Mouse (Mus musculus) CD4-positive, CD25-positive, alpha-beta regulatory T cell, adult 4 months (primary cell): Measurements from ENCODE around the gene Ces2e. TPM values are rescaled to one million over a fixed set of nuclear protein-coding genes. Genes with fewer than 3 reads are reported as not detected.
"Not testable (repeated sequence)": the region's sequence is repeated elsewhere in the genome, so short reads cannot be mapped to it uniquely, and the experiment has no call there.

Experiments
- ATAC-seq: one replicate; pipeline ENCODE4 v1.8.0; 2017
- polyA plus RNA-seq, 2 experiments: library from polyadenylated mRNA; unstranded; fragments of 100-300 nt; shearing (Covaris generic); gene quantifications; one replicate each; pipeline ENCODE4 v1.2.1; 2017

The Ces2e gene
- polyA plus RNA-seq, result not detected

DNA sequence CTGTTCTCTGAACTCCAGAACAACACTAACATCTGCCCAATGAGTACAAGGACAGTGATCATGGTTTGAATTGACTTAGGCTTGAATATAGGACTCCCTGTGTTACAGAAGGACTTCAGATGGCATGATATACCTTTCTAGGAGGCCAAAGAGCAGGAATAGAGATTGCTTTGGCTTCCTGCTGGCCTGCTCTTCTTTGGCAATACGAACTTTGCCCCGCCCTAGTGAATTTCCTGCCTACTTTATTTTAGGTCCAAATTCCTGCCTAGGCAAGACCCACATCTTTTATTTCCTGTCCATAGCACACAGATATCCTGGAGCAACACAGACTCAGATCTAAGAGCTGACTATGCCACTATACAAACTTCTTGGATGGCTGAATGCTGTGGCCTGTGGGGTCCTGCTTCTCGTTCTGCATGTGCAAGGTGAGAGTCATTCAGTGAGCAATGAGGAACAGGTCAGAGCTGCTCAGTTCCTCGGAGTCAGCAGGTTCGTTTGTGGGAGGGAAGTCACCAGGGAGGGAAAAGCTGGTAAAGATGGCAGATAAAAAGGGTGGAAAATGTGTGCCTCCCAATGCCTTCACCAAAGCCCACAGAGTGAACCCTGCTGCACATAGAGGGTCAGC is at the start of gene Ces2e:
Gene Ces2e, plus strand, starts transcription at position 289 of the 625 bp plus-strand sequence.
- no peak for ATAC-seq

DNA sequence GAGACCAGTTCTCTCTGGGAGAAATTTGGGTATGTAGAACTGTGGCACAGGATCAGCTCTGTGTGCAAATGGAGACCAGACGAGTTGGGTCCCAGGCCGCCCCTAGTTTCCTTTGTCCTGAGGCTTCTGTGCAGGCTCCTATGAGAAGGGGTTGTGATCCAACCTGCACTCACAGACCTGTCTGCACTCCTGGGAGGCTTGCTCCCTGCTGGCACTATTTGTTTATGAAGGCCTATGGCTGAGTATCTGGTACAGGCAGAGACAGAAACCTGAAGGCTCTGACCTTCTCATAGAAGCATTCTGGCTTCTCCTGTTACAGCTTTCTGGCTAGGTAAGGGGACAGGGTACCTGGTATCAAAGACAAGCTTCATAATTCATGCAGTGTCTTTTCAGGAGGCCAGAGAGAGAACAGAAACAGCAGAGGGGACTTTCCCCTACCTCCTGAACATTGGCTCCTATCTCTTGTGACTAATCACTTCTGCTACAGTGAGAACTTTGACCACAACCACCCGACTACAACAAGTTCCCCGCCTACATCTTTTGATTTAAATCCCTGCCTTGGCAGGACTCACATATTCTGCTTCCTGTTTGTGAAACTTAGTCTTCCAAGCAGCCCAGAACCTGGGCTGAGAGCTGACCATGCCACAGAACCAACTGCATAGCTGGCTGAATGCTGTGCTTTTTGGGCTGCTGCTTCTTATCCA is 39.7 kb upstream of the Ces2e start:
- peak; percentile 98 for ATAC-seq

DNA sequence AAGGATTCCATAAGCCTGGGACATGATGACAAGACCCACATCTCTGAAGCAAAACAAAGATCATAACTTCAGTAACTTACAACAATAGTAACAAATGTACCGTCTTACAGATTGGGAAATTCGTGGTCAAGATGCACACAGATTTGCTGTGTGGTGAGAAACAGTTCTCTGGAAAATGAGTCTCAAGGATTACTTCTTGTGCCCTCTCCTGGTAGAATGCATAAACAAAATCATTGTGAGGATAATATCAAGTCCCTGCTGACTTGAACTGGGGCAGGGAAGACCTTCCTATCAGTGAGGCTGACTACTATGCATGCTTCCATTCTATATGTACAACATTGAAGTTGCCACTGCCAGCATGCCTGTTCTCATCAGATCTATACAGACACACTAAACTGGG is 24.3 kb upstream of the Ces2e start:
- ATAC-seq, result no peak

DNA sequence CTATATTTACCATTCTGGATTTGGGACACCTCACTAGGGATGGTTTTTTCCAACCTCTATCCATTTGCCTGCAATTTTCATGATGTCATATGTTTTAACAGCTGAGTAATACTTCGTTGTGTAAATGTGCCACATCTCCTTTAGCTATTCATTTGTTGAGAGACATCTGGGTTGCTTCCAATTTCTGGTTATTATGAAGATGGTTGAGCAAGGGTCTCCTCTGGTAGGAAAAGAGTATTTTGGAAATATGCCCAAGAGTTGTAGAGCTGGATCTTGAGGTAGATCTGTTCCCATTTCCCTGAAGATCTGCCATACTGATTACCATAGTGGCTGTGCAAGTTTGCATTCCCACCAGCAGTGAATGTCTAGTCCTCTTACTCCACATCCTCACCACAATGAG is 18.9 kb upstream of the Ces2e start:
- ATAC-seq, result no peak

DNA sequence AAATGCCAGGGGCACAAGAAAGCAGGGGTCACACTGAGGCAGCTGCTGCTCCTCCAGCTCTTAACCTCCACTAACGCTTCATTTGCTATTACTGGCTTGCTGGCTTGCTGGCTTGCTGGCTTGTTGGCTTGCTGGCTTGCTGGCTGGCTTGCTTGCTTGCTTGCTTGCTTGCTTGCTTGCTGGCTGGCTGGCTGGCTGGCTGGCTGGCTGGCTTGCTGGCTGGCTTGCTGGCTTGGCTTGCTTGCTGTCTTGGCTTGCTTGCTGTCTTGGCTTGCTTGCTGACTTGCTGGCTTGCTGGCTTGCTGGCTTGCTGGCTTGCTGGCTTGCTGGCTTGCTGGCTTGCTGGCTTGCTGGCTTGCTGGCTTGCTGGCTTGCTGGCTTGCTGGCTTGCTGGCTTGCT is 17.0 kb upstream of the Ces2e start:
- not testable (repeated sequence) for ATAC-seq

DNA sequence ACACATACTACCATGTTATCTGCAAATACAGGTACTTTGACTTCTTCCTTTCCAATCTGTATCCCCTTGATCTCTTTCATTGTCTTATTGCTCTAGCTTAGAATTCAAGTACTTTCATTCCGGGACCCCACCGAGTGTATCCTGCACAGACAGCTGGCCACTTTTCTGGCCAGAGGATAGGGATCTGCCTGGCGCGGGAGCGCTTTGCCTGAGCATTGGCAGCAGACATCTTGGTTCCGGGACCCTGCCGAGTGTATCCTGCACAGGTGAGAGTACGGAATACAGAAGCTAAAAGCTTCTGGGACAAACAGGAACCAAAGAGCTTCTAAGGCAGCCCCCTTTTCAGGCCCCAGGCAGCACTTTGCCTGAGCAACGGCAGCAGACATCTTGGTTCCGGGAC is 16.4 kb upstream of the Ces2e start:
- ATAC-seq, result not testable (repeated sequence)

DNA sequence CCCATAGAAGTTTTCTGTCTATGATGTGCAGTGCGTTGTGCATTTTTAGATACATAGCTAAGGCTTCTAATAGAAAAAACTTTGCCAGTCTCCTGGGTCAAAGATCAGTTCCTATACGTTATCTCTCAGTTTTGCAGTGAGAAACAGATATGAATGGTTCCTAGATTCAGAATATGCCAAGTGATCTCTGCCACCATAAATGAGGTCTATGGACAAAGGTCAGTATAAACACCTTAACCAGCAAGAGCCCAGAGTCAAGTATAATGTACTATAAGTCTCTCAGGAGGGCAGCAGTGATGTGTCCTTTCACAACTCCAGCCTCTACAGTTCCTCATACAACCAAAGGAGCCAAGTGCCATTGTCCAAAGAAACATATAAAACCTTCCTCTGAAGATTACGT is 1.2 kb downstream of the Ces2e start:
- ATAC-seq, result no peak

DNA sequence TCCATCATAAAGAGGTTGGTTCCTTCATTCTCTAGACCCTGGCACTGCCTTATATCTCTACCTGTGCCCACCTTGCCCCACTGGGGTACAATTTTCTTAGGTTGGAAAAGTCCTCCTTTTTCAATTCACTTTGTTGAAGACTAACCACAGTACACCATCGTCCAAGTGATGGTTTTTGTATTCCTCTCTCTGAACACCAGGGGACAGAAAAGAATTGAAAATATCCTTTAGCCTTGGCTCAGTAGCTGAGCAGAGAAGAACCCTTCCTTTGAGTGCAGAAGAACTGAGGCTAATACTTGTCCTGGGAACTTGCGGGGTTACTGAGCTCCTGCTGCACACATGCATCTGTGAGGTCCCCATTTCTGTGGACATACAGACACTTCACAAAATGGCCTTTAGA is 18.6 kb downstream of the Ces2e start:
- no peak for ATAC-seq

DNA sequence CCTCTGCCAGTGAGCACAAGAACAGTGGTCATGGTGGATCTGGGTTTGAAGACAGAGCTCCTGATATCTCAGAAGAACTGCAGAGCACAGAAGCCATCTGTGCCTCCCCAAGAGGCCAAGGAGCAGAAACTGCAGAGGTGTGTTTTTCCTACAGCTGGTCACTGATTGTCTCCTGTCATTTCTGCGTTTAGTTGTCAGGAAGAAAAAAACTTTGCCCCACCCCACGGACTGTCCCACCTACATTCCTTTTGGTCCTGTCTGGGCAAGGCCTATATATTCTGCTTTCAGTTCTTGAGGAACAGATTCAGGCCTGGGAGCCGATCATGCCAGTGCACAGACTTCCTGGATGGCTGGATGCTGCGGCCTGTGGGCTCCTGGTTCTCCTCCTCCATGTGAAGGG is 21.0 kb downstream of the Ces2e start, which contains the start of gene Ces2f:
Gene Ces2f, plus strand, starts transcription at position 301 of the 400 bp plus-strand sequence.
- ATAC-seq, result no peak

DNA sequence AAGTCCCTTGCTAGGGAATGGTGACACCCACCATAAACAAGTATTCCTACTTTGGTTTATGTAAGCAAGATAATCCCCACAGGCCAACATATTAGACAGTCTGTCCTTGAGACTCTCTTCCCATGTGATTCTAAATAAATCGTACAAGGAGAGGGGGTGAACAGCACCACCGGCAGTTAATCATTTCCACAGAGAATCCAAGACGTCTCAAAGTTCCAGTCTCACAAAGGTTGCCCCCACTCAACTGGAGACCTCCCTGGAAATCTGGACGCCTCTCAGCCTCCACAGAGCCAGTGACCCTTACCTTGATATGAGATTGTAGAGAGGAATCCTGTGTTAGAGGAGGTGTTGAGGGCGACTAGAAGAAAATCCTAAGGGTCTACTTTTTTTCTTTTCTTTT is 23.0 kb downstream of the Ces2e start:
- no peak for ATAC-seq

DNA sequence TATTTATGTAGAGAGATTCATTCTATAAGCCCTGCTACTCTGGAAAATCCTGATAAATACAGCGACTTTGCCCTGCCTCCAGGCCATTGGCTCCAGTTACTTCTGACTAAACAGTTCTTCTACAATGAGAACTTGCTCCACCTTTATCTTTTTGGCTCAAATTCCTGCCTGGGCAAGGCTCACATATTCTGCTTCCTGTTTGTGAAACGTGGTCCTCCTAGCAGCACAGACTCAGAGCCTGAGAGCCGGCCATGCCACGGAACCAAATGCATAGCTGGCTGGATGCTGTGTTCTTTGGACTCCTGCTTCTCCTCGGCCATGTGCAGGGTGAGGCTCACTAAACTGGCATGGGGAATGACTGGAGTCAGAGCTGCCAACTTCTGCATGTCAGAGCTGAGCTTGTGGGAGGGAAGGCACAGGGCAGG is 35.5 kb downstream of the Ces2e start, which contains the start of gene Ces2g:
Gene Ces2g, plus strand, starts transcription at position 182 of the 425 bp plus-strand sequence.
- ATAC-seq, result no peak

DNA sequence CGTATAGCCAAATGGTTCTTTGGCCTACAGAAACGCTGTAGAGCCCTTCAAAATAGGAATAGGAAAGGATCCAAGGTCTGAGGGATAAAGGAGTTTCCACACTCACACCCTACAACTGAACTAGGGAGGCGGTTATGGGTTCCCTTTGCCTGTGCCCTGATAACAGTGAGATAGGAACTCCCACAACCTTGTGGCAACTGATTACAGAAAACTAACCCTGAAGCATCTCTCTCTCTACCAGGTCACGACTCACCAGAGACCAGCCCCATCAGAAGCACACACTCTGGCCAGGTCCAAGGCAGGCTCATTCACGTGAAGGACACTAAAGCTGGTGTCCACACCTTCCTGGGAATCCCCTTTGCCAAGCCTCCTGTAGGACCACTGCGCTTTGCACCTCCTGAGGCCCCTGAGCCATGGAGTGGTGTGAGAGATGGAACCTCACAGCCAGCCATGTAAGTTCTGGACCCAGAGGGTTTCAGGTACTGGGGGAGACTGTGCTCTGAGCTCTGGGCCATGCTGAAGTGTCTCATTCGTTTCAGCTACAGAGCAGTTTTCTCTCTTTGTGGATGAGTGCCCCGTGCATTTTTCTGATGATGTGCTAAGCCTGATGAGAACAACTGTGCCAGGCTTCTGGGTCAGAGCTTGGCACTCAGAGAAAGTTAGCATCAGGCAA is 36.3 kb downstream of the Ces2e start:
- ATAC-seq, result no peak

DNA sequence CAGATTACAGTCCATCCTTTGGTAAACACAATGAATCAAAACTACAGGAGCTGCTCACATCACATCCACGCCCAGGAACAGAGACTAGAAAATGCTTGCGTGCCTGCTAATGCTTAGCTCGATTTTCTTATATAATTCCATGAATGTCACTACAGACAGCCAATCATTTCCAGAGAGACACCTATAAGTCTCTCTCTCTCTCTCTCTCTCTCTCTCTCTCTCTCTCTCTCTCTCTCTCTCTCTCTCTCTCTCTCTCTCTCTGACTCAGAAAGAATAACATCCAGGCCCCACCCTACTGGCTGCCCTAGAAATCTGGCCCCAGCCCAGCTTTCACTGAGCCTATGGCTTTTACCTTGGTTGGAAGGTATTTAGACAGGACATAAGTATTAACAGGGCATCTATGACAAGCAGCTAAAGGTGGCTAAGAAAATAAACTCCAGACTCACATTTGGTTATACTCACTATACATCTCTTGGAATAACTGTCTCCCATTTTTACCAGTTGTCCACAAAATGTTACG is 37.4 kb downstream of the Ces2e start:
- no peak for ATAC-seq

DNA sequence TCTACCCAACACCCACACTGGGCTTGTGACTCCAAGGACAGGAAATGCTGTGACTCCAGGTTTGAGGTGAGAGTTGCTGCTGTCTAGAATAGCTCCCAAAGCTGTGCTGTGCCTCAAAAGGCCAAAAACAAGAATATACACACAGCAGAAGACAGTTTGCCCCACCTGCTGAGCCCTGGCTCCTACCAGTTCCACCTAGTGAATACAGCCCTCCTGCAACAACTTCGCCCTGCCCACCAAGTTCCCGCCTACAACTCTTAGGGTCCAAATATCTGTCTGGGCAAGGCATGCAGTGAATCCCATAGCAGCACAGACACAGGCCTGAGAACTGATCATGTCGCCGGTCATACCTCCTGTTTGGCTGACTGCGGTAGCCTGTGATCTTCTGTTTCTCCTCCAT is 58.1 kb downstream of the Ces2e start:
- no peak for ATAC-seq

Other genes with a start within 250 kb of the Ces2e start
- gene Ces2a, start 192.3 kb upstream of the Ces2e start, polyA plus RNA-seq, result under 1 TPM in 1 of 2 experiments, not detected in 1; 0.38 TPM
- gene Ces2b, start 94.7 kb upstream of the Ces2e start, polyA plus RNA-seq, result not detected
- 10 to 100 TPM; 22.1 to 39.8 TPM for gene Ces2c, start 79.2 kb upstream of the Ces2e start, polyA plus RNA-seq
- not detected for gene Ces2f, start 21.1 kb downstream of the Ces2e start, polyA plus RNA-seq
- under 1 TPM; 0.13 to 0.28 TPM for gene Ces2g, start 35.5 kb downstream of the Ces2e start, polyA plus RNA-seq
- gene Ces2h, start 74.6 kb downstream of the Ces2e start, polyA plus RNA-seq, result not detected
- gene Ces3a, start 122.3 kb downstream of the Ces2e start, polyA plus RNA-seq, result not detected
- gene Ces3b, start 157.5 kb downstream of the Ces2e start, polyA plus RNA-seq, result not detected
- under 1 TPM in 1 of 2 experiments, not detected in 1; 0.13 TPM for gene Ces4a, start 205.5 kb downstream of the Ces2e start, polyA plus RNA-seq
- gene Cbfb, start 244.4 kb downstream of the Ces2e start, polyA plus RNA-seq, result 10 to 100 TPM; 26.7 to 40.6 TPM